Mouse (Mus musculus): Measurements from ENCODE around the gene Ostm1.

Gene Ostm1

GRCm38 (mm10) chr10:42625907-42626306 is 42.3 kb downstream of the Ostm1 start:
- no peak for DNase-seq (ENCODE audit: low read depth, low spot score)

- DNase-seq (ENCODE audit: low read depth, low spot score), result no peak
These were observed 47.2 kb downstream of the Ostm1 start for GRCm38 (mm10) chr10:42630596-42631355.

GRCm38 (mm10) chr10:42631754-42632452 is 48.3 kb downstream of the Ostm1 start:
- DNase-seq (ENCODE audit: low read depth, low spot score), result no peak

GRCm38 (mm10) chr10:42632453-42633360 is 49.1 kb downstream of the Ostm1 start:
- DNase-seq (ENCODE audit: low read depth, low spot score), result no peak

GRCm38 (mm10) chr10:42633361-42634121 is 49.9 kb downstream of the Ostm1 start:
- DNase-seq (ENCODE audit: low read depth, low spot score), result no peak

- DNase-seq (ENCODE audit: low read depth, low spot score), result no peak
These were observed 50.6 kb downstream of the Ostm1 start for GRCm38 (mm10) chr10:42634122-42634720.

- no peak for DNase-seq (ENCODE audit: low read depth, low spot score)
These were observed 51.4 kb downstream of the Ostm1 start for GRCm38 (mm10) chr10:42635046-42635445.

GRCm38 (mm10) chr10:42635566-42636359 is 52.1 kb downstream of the Ostm1 start:
- DNase-seq (ENCODE audit: low read depth, low spot score), result no peak

GRCm38 (mm10) chr10:42636360-42637182 is 52.9 kb downstream of the Ostm1 start:
- no peak for DNase-seq (ENCODE audit: low read depth, low spot score)

GRCm38 (mm10) chr10:42637183-42637788 is 53.7 kb downstream of the Ostm1 start:
- peak; percentile 58 for DNase-seq (ENCODE audit: low read depth, low spot score)

- DNase-seq (ENCODE audit: low read depth, low spot score), result no peak
These were observed 56.2 kb downstream of the Ostm1 start for GRCm38 (mm10) chr10:42639856-42640255.

GRCm38 (mm10) chr10:42643638-42644037 is 60.0 kb downstream of the Ostm1 start:
- DNase-seq (ENCODE audit: low read depth, low spot score), result no peak

- DNase-seq (ENCODE audit: low read depth, low spot score), result no peak
These were observed 62.7 kb downstream of the Ostm1 start for GRCm38 (mm10) chr10:42646340-42646739.

- DNase-seq (ENCODE audit: low read depth, low spot score), result no peak
These were observed 78.3 kb downstream of the Ostm1 start for GRCm38 (mm10) chr10:42661916-42662315.

GRCm38 (mm10) chr10:42669970-42670369 is 86.3 kb downstream of the Ostm1 start:
- no peak for DNase-seq (ENCODE audit: low read depth, low spot score)

- no peak for DNase-seq (ENCODE audit: low read depth, low spot score)
These were observed 89.2 kb downstream of the Ostm1 start for GRCm38 (mm10) chr10:42672798-42673197.

- no peak for DNase-seq (ENCODE audit: low read depth, low spot score)
These were observed 91.9 kb downstream of the Ostm1 start for GRCm38 (mm10) chr10:42675571-42675970.

GRCm38 (mm10) chr10:42678331-42678730 is 94.7 kb downstream of the Ostm1 start:
- no peak for DNase-seq (ENCODE audit: low read depth, low spot score)
